Comparison of ENCODE assay signal across 8 mouse cellular contexts in genomic region chr4:134975261-134975928, GRCm38 (mm10). TPM values are rescaled to one million over a fixed set of nuclear protein-coding genes. Genes with fewer than 3 reads are reported as not detected.
DNase-seq lines count a peak whose midpoint lies in the region; ATAC-seq and TF ChIP-seq lines count a peak whose summit lies in the region.

No protein-coding gene starts in this region.

- H3K9ac ChIP-seq in heart, adult 2 months (ENCODE audit: low read depth, low read length): no peak overlapping the region
- no peak overlapping the region for H3K9ac ChIP-seq in stomach, embryonic 16.5 days (ENCODE audit: low read length)

- no peak overlapping the region for H3K4me3 ChIP-seq in heart, adult 2 months
- H3K4me3 ChIP-seq in stomach, embryonic 16.5 days (replicated peaks; ENCODE audit: low read length): no peak overlapping the region

- no peaks in the 10 kb centered on the region for H3K79me2 ChIP-seq in heart, adult 2 months (replicated peaks; ENCODE audit: control insufficient read depth, insufficient read depth, low read length)

- peak; percentile 89 for ATAC-seq in stomach, embryonic 16.5 days (ENCODE audit: insufficient read depth, low FRiP score)

- no peaks in the 10 kb centered on the region for H3K27me3 ChIP-seq in heart, adult 2 months (ENCODE audit: control insufficient read depth, insufficient read depth, low read length)
- H3K27me3 ChIP-seq in stomach, embryonic 16.5 days (ENCODE audit: control insufficient read depth, insufficient read depth, low read length): no peaks in the 10 kb centered on the region

- TF ChIP-seq EP300 in heart, adult 2 months (IDR thresholded peaks at IDR 0.05; ENCODE audit: insufficient read depth, low read depth, low read length): no peak

- intact Hi-C loops in heart, adult 2 months (cut with DNase I): no loop called here

- H3K4me1 ChIP-seq in heart, adult 2 months (ENCODE audit: control insufficient read depth, insufficient read depth, low read length): no peaks in the 10 kb centered on the region
- H3K4me1 ChIP-seq in stomach, embryonic 16.5 days (ENCODE audit: control insufficient read depth, insufficient read depth, low read length): no peaks in the 10 kb centered on the region

- H3K36me3 ChIP-seq in heart, adult 2 months (ENCODE audit: control insufficient read depth, insufficient read depth, low read length): no peaks in the 10 kb centered on the region
- no peaks in the 10 kb centered on the region for H3K36me3 ChIP-seq in stomach, embryonic 16.5 days (ENCODE audit: control insufficient read depth, insufficient read depth, low read length)

- H3K9me3 ChIP-seq in stomach, embryonic 16.5 days (replicated peaks; ENCODE audit: control insufficient read depth, low read length): no peaks in the 10 kb centered on the region

- DNase-seq in heart, adult 2 months: no peak
- DNase-seq in heart, adult 11 months: no peak
- DNase-seq in 3T3-L1 (ENCODE audit: low read depth, low spot score): peak; percentile 17
- peak; percentile 17 for DNase-seq in embryo, embryonic 9.5 days (ENCODE audit: extremely low spot score)
- DNase-seq in kidney, postnatal 4 days: peak; percentile 57 to 64
- no peak for DNase-seq in cerebellum, adult 9-11 months
- no peak for DNase-seq in cerebellum, adult 8-10 months

- TF ChIP-seq POLR2A in heart, adult 2 months (IDR thresholded peaks at IDR 0.05; ENCODE audit: insufficient read depth, low read depth, low read length): no peak

- WGBS in heart, adult 2 months: 44% methylated on average over 14 of the region's 14 CpGs
- WGBS in stomach, embryonic 16.5 days: 29% methylated on average over 14 of the region's 14 CpGs

- peak; percentile 31 for TF ChIP-seq CTCF in heart, adult 2 months (IDR thresholded peaks at IDR 0.05)

- H3K27ac ChIP-seq in heart, adult 2 months: no peak overlapping the region
- peak overlapping the region; percentile 95 for H3K27ac ChIP-seq in stomach, embryonic 16.5 days (ENCODE audit: low read length)

- H3K4me2 ChIP-seq in stomach, embryonic 16.5 days (ENCODE audit: low read depth, low read length): peak overlapping the region; percentile 40; the same call in 1 of the 2 replicates

RNA-seq across cellular contexts. Expression of gene Syf2, which starts 44.7 kb away (rescaled TPM):
- 10 to 100 TPM; 48.7 to 61.1 TPM for total RNA-seq in heart, adult 2 months (2021)
- 24.9 and 34.1 TPM in 2 replicates for polyA plus RNA-seq in heart, adult 2 months (2012; rRNA removed)
- polyA plus RNA-seq in stomach, embryonic 16.5 days (2015; fragmentation: Nextera tagmentation; extraction: Ambion mirVana): 69.6 and 71.9 TPM in 2 replicates

RNA-seq across cellular contexts. Expression of gene Rsrp1, which starts 52.0 kb away (rescaled TPM):
- total RNA-seq in heart, adult 2 months (2021): 100 to 1,000 TPM; 137 to 175 TPM
- 192 TPM in 2 replicates for polyA plus RNA-seq in heart, adult 2 months (2012; rRNA removed)
- polyA plus RNA-seq in stomach, embryonic 16.5 days (2015; fragmentation: Nextera tagmentation; extraction: Ambion mirVana): 511 and 534 TPM in 2 replicates

Comparison
In these comparisons a context has a peak if more than half of its experiments do, and no peak if none do; other contexts are left out.
1. DNase-seq: peak in 3T3-L1 (single experiment), embryo, embryonic 9.5 days (single experiment) and kidney, postnatal 4 days (2 of 2); none in heart, adult 2 months (0 of 2), heart, adult 11 months (single experiment), cerebellum, adult 9-11 months (single experiment) and cerebellum, adult 8-10 months (single experiment).